Mouse (Mus musculus) splenic B cell, adult 2 months (primary cell): ENCODE measurements around the gene Arid1a.
A peak's percentile ranks its signal among the peaks of the same experiment; 100 is the strongest.
"Not testable (repeated sequence)": the region's sequence is repeated elsewhere in the genome, so short reads cannot be mapped to it uniquely, and the experiment has no call there.

ENCODE experiments used
- DNase-seq: peaks from one replicate; pipeline ENCODE4 v3.0.0-alpha.2; 2011; ENCODE audit warnings: low read depth, low spot score
- H3K27me3 ChIP-seq: 2 replicates; pipeline ENCODE4 v1.6.1; 2012; ENCODE audit warnings: mild to moderate bottlenecking, low read length, moderate library complexity, mixed read lengths; ENCODE audit not compliant: control insufficient read depth, poor library complexity, insufficient read depth, severe bottlenecking
- H3K36me3 ChIP-seq: 2 replicates; pipeline ENCODE4 v1.6.1; 2012; ENCODE audit warnings: mild to moderate bottlenecking, low read length, moderate library complexity, mixed read lengths; ENCODE audit not compliant: control insufficient read depth, poor library complexity, insufficient read depth, severe bottlenecking

The Arid1a gene

DNA sequence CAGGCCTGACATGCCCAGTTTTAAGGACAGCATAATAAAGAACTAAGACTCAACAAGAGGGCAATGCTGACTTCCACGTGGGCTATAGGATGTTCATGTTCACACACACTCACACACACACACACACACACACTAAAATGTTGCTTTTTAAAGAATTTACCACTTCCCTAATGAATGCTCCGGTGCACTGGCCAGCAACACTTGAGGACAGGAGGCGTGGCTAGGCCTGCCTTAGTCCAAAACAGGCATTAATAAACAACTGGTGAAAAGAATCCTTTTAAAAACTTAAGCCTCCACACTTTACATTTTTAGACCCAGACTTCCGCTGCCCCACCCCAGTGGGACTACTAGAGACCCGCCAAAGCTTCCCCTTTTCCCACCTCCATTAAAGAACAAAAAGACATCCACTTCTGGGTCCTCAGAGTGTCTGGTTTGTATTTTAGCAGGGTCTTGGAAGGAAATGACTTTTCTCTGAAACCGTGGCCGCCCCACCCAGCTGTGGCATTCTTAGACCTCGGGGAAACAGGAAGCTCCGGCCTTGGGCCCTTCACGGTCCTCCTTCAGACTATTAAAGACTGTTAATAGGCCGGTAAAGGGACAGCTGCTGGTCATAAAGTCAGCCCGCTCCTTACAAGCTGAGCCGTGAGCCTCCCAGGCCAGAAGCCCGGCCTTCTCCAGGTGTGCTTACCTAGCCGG lies 96.9 kb downstream of the Arid1a start:
- Histone ChIP-seq H3K27me3 (no peaks in the 10 kb centered on the region), H3K36me3 (no peaks in the 10 kb centered on the region)
- peak; percentile 81 for DNase-seq

DNA sequence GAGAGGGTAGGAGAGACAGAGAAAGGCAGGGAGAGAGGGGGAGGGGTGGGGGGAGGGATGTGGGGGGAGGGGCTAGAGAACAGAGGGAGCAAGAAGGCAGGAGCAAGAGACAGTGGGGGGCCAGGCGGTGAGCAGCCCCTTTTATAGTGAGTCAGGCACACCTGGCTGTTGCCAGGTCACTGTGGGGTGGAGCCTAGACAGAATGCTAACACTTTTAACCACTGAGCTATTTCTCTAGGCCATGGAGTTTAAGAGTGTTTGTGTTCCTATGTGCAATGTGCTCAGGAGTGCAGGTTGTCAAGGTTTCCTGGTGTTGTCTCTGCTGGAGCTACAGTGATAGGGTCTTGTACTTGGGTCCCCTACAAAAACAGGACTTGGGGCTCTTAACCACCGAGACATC lies 97.8 kb downstream of the Arid1a start:
- no peaks in the 10 kb centered on the region for H3K27me3 ChIP-seq
- no peaks in the 10 kb centered on the region for H3K36me3 ChIP-seq
- DNase-seq: no peak

DNA sequence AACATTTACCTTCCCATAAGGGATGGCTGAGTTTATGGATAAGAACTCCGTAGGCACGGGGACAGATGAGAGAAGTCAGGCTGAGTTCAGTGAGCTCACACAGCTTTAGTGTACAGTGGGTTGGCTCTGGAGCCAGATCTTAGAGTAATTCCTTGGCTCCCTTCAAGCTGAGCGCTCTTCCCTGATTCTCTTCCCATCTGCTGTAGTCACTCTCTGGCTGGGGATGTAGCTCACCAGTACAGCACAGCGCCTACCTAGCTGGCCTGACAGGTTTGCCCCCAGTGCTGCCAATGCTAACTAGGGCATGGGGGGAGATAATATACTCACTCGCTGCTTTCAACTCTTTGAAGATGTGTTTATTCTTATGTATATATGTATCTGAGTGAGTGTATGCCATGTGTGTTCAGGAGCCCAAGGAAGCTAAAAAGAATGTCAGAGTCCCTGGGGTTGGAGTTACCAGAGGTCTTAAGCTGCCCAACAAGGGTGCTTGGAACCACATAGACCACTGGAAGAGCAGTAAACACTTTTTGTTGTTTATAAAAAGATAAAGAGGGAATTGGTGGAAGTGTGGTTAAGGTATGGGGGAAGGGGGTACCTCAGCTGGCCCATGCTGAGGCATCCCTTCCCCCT lies 98.6 kb downstream of the Arid1a start:
- no peaks in the 10 kb centered on the region for H3K36me3 ChIP-seq
- DNase-seq: no peak
- no peaks in the 10 kb centered on the region for H3K27me3 ChIP-seq

DNA sequence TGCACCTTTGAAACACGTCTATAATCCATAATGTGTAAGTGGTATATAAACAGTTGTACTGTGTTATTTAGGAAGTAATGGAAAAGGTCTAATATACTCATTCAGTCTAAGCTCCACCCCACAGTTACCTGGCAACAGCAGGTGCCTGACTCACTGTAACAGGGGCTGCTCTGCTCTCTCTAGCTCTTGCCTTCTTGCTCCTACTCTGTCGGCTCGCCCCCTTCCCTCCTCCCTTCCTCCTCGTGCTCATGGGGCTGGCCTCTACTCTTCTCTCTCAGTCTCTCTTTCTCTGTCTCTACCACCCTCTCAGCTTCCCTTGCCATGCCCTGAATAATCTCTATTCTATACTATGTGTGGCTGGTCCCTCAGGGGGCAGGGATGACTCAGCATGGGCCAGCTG lies 99.6 kb downstream of the Arid1a start:
- Histone ChIP-seq H3K27me3 (no peaks in the 10 kb centered on the region), H3K36me3 (no peaks in the 10 kb centered on the region)
- no peak for DNase-seq

DNA sequence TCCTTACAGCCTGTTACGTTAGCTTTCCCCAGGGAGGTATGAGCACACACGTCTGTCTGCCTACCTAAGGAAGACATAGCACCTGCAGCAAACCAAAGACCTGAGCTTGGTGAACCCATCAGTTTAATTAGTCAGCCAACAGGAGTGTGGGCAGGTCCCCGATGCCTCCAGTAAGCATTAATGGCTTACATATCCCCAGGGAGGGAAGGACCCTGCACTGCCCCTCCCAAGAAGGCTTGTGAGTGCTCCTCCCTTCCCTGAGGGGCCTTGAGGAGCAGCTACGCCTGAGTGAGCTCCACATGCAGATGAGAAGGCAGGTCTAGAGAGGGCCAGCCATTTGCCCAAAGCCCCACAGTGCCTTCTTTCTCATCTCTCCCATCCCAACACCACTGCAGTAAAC lies 100.3 kb downstream of the Arid1a start:
- peak; percentile 49 for DNase-seq
- Histone ChIP-seq H3K27me3 (no peaks in the 10 kb centered on the region), H3K36me3 (no peaks in the 10 kb centered on the region)

GRCm38 (mm10) chr4:133654070-133654469 lies 102.5 kb downstream of the Arid1a start:
- DNase-seq, H3K36me3 ChIP-seq, H3K27me3 ChIP-seq: not testable (repeated sequence)

DNA sequence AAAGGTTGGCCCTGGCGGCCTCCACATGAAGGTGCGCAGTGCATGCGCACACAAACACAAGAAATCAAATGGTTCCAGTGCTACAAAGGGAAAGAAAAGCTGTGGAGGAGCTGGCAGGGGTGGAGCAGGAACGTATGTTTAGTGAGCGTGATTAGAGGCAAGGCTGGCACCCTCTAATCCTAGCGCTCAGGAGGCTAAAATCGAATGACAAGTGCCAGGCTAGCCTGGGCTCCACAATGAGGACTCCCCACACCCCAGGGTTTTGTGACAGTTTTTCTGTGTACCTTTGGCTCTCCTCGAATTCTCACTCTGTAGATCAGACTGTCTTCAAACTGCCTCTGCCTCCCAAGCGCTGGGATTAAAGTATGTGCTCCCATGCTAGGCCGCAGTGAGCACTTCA lies 103.8 kb downstream of the Arid1a start:
- Histone ChIP-seq H3K27me3 (no peaks in the 10 kb centered on the region), H3K36me3 (no peaks in the 10 kb centered on the region)
- DNase-seq: no peak

DNA sequence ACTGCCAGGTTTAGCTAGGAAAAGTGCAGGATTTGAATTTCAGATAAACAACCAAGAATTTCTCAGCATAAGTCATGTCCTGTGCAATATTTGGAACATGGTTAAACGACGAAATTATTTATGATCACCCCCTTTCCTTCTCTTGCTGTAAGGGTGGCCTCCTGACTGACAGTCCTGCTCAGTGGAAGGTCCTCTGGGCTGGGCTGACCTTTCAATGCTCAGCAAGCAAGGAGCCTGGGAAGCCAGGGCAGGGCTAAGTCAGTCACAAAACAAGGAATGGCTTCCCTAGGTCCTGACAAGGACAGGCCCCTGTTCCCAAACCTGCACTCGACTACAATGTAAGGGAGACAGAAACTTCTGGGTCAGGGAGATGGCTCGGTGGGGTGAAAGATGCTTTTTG lies 104.6 kb downstream of the Arid1a start:
- Histone ChIP-seq H3K27me3 (no peaks in the 10 kb centered on the region), H3K36me3 (no peaks in the 10 kb centered on the region)
- no peak for DNase-seq

- DNase-seq: no peak
- H3K36me3 ChIP-seq: no peaks in the 10 kb centered on the region
- no peaks in the 10 kb centered on the region for H3K27me3 ChIP-seq
Observed at GRCm38 (mm10) chr4:133651445-133651844, 105.1 kb downstream of the Arid1a start.

DNA sequence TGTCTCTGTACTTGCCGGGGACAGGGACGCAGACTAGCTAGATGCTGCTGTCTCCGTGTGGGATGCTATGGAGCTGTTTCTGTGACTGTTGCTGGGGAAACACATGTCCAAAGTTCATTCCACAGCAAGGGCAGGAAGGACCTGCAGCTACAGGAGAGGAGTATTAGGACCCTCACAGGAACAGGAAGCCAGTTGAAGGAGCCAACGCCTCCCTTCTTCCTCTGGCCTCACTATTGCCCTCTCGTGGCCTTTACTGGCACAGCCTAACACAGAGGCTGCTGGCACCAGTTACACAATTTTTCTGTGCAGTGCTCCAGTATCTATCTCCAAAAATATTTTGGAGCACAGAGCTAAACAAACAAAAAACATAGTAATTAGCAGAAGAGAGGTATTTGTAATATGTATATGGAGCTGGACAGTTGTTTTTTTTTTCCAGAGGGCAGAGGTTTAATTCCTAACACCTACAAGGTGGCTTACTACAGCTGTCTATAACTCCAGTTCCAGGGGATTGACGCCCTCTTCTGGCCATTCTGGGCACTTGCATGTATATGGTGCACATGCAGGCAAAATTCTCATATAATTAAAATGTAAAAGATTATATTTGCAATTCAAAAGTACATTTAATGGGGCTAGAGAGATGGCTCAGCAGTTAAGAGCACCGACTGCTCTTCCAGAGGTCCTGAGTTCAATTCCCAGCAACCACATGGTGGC lies 106.4 kb downstream of the Arid1a start, which contains the start of gene Zdhhc18:
Zdhhc18 (minus strand) TSS at position 166 of the 711 bp plus-strand sequence.
- peak; percentile 90 for DNase-seq
- H3K36me3 ChIP-seq: no peaks in the 10 kb centered on the region
- no peaks in the 10 kb centered on the region for H3K27me3 ChIP-seq

DNA sequence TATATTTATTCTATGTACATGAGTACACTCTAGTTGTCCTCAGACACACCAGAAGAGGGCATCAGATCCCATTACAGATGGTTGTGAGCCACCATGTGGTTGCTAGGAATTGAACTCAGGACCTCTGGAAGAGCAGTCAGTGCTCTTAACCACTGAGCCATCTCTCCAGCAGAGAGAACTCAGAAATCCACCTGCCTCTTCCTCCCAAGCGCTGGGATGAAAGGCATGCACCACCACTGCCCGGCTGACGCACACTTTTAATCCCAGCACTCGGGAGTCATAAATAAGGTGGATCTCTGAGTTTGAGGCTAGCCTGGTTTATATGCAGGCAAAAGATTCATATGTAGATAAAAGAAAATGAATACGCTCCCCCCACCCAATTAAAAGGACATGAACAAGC lies 107.1 kb downstream of the Arid1a start:
- not testable (repeated sequence) for DNase-seq, H3K27me3 ChIP-seq

DNA sequence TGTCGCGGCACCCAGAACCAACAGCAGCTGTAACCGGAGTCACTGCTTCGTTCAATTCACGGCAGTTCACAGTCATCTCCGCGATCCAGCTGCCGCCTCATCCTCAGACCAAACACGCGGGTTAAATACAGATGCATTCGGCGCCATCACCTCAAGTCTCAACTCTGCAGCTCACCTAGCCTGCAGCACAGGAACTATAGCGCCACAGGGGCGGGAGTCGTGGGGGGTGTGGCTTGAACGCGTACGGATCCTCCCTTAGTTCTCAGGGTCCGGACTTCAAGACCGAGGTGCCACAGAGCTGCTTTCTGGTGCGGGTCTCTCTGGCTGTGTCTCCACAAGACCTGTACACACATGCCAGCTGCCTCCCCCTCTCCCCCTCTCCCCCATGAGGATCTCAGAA lies 110.9 kb downstream of the Arid1a start:
- no peak for DNase-seq
- no peaks in the 10 kb centered on the region for H3K36me3 ChIP-seq
- no peaks in the 10 kb centered on the region for H3K27me3 ChIP-seq

More for the DNA sequence above, 107.1 kb downstream of the Arid1a start:
- not testable (repeated sequence) for H3K36me3 ChIP-seq

GRCm38 (mm10) chr4:133645195-133645594 lies 111.4 kb downstream of the Arid1a start:
- DNase-seq: no peak
- no peaks in the 10 kb centered on the region for H3K36me3 ChIP-seq
- no peaks in the 10 kb centered on the region for H3K27me3 ChIP-seq

DNA sequence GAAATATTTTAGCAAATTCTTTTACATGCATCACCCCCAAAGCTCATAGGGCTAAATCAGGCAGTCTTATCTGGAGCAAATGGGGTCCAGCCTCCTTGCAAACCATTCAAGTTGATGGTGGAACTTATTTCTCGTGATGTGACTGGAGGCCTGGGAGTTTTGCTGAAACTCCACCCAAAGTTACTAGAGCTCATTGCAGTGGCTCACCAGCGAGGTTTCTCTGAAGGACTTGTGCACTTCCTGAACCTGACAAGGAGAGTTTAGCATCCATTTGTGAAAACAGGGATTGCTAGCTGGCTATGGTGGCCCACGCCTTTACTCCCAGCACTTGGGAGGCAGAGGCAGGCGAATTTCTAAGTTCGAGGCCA lies 122.5 kb downstream of the Arid1a start:
- DNase-seq: no peak
- no peaks in the 10 kb centered on the region for H3K27me3 ChIP-seq
- no peaks in the 10 kb centered on the region for H3K36me3 ChIP-seq

DNA sequence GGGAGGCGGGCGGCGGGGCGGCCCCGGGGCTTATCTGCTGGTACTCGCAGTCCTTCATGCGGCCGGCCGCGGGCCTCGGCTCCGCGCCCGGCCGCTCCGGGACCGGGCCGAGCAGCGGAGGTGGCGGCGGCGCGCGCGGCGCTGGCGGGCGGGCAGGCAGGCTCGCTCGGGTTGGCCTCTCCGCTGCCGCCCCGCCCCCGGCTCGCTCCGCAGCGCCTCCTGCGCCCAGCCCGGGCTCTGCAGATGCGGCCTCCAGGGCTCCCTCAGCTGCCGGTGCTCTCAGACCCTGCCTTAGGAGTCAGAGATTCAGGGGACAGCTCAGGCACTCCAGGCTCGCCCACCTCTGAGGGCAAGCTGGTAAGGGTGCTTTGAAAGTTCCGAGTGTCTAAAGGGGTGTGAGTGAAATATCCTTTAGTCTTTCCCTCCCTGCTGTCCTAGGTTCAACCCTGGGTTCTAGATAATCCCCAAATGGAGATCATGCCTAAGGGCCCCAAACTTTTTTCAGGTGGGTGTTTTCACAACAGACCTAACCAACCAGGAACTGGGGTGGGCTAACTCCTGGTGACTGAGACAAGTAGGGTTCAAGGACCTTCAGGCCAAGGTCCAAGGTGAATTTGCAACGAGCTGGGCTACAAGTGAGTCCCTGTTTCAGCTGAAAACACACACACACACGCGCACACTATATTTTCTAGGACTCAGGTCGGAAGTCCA lies 123.1 kb downstream of the Arid1a start:
- H3K36me3 ChIP-seq: no peaks in the 10 kb centered on the region
- H3K27me3 ChIP-seq: no peaks in the 10 kb centered on the region
- DNase-seq: peak; percentile 90
